Mouse (Mus musculus) liver, embryonic 11.5 days (tissue): ENCODE results near the gene Otud7b. TPM values are rescaled to one million over a fixed set of nuclear protein-coding genes. Genes with fewer than 3 reads are reported as not detected.

Experiments used
- ATAC-seq: fragments of 200-750 bp; cut with Nextera tagmentation; replicated peaks from 2 replicates; pipeline ENCODE4 v1.8.0; 2017; ENCODE audit warnings: moderate number of reproducible peaks, mild to moderate bottlenecking, moderate TSS enrichment, moderate library complexity; ENCODE audit not compliant: low FRiP score
- DNase-seq: peaks from one replicate; pipeline ENCODE4 v3.0.0-alpha.2; 2017; ENCODE audit warnings: low spot score
- H3K27ac ChIP-seq: fragments of 300-500 bp; sonication (generic); 2 replicates; pipeline ENCODE4 v1.5.1; 2014; ENCODE audit warnings: mild to moderate bottlenecking, low read depth, low read length, control low read depth
- H3K27me3 ChIP-seq: fragments of 300-500 bp; sonication (generic); replicated peaks from 2 replicates; pipeline ENCODE4 v1.6.1; 2014; ENCODE audit warnings: low read length, mixed read lengths; ENCODE audit not compliant: control insufficient read depth, insufficient read depth
- H3K36me3 ChIP-seq: fragments of 300-500 bp; sonication (generic); 2 replicates; pipeline ENCODE4 v1.6.1; 2014; ENCODE audit warnings: mild to moderate bottlenecking, low read length, moderate library complexity, mixed read lengths; ENCODE audit not compliant: control insufficient read depth, insufficient read depth
- H3K4me1 ChIP-seq: fragments of 300-500 bp; sonication (generic); replicated peaks from 2 replicates; pipeline ENCODE4 v1.6.1; 2014; ENCODE audit warnings: low read length, mixed read lengths; ENCODE audit not compliant: control insufficient read depth, insufficient read depth
- H3K4me2 ChIP-seq: fragments of 300-500 bp; sonication (generic); 2 replicates; pipeline ENCODE4 v1.6.1; 2014; ENCODE audit warnings: mild to moderate bottlenecking, control low read depth, moderate library complexity
- H3K4me3 ChIP-seq: fragments of 300-500 bp; sonication (generic); 2 replicates; pipeline ENCODE4 v1.5.1; 2014; ENCODE audit warnings: low read depth, low read length, control low read depth
- H3K9ac ChIP-seq: fragments of 300-500 bp; sonication (generic); 2 replicates; pipeline ENCODE4 v1.6.1; 2014; ENCODE audit warnings: low read depth, low read length, control low read depth
- H3K9me3 ChIP-seq: fragments of 300-500 bp; sonication (generic); 2 replicates; pipeline ENCODE4 v1.6.1; 2016; ENCODE audit warnings: low read length, inconsistent platforms, mixed read lengths; ENCODE audit not compliant: control insufficient read depth
- WGBS: fragments of 180-500 bp; shearing (Covaris S2); extraction: QIAGEN DNeasy Blood & Tissue Kit; methylation state at CpG from one replicate; pipeline ENCODE4 v1.1.7; 2014; 5-methylcytosine and 5-hydroxymethylcytosine counted together
- polyA plus RNA-seq: library from polyadenylated mRNA; unstranded; fragments of >200 nt; fragmentation: Nextera tagmentation; extraction: Ambion mirVana; gene quantifications from 2 replicates; pipeline ENCODE4 v1.2.1, GENCODE M21; 2014

Gene Otud7b
- polyA plus RNA-seq, 1 experiment from 2014 or later: 7.1 TPM

DNA sequence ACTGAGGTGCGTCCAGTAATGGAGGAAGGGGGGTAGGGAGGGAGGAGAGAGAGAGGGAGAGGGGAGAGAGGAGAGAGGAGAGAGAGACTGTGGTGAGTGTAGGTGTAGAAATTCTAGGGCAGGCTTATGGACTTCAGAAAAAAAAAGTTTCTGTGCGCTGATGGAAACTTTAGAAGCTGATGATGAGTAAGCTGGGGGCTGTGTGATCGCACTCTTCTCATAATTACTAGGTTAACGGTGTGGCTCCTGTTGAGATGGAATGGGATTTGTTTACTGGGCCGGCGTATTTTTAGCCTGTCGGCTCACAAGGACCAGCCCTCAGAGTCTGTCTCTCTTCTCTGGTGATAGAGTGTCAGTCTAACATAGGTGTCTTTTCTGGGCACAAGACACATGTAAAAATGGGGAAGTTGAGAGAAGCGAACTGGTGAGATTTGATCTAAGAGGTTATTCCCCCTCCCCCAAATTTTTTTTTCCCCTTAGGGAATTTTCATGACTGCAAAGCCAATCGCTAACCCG, 963 bp downstream of the Otud7b start:
- H3K36me3 ChIP-seq: peaks cover 4% of the 10 kb centered on the region; the same call in 1 of the 2 replicates
- peak overlapping the region; percentile 95 for H3K9ac ChIP-seq
- H3K4me3 ChIP-seq: peak overlapping the region; percentile 90
- DNase-seq (peak; percentile 39), ATAC-seq (peak; percentile 42)
- H3K4me1 ChIP-seq: peaks cover 13% of the 10 kb centered on the region
- peak overlapping the region; percentile 95 for H3K4me2 ChIP-seq
- peak overlapping the region; percentile 89 for H3K27ac ChIP-seq
- no peaks in the 10 kb centered on the region for H3K27me3 ChIP-seq
- no peaks in the 10 kb centered on the region for H3K9me3 ChIP-seq
- WGBS: 8% methylated on average over 10 of the region's 10 CpGs

DNA sequence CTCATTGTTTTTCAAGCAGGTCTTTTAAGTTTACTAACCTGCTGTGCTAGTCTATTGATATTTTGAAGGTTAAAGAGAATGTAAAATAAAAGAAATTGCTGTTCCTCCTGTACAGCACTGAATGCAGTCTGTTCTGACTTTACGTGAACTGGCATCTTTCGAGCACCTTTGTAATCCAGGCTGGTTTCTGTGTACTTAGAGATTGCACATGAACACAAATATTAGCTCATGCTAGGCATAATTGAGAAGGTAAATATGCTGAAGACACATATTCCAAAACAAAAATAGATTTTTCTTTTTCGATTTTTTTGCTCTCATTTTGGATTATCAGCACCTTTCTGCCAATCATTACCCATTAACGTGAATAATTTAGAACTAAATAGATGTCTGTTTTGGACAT, 1.8 kb downstream of the Otud7b start:
- H3K36me3 ChIP-seq: peaks cover 4% of the 10 kb centered on the region; the same call in 1 of the 2 replicates
- no peak overlapping the region for H3K27ac ChIP-seq
- H3K4me2 ChIP-seq: peak overlapping the region; percentile 16; the same call in 1 of the 2 replicates
- H3K9me3 ChIP-seq: no peaks in the 10 kb centered on the region
- no peak for ATAC-seq
- H3K4me3 ChIP-seq: no peak overlapping the region
- no peaks in the 10 kb centered on the region for H3K27me3 ChIP-seq
- 83% methylated on average over 4 of the region's 4 CpGs for WGBS
- H3K4me1 ChIP-seq: peaks cover 13% of the 10 kb centered on the region
- no peak for DNase-seq
- H3K9ac ChIP-seq: no peak overlapping the region

DNA sequence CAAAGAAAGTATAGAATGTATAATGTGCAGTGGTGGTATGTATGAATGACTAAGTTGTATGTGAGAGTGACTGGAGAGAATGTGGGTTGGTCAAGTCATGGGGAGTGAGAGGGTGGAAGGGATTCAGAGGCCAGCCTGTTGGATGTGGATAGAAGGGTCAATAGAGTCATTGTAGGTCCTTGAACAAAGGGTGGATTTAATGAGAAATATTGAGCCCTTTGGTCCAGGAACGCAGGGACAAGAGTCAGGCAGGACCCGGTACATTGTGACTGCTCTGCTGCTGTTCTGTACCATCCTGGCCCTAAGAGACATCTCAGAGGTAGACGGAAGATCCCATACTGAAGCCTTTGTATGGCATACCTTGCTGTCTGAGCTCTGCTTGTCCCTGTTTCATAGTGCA, 4.0 kb downstream of the Otud7b start:
- peaks cover 9% of the 10 kb centered on the region for H3K4me1 ChIP-seq
- H3K4me3 ChIP-seq: no peak overlapping the region
- H3K4me2 ChIP-seq: no peak overlapping the region
- no peak overlapping the region for H3K27ac ChIP-seq
- H3K9ac ChIP-seq: no peak overlapping the region
- ATAC-seq: no peak
- H3K36me3 ChIP-seq: peaks cover 4% of the 10 kb centered on the region; the same call in 1 of the 2 replicates
- 92% methylated on average over 3 of the region's 3 CpGs for WGBS
- DNase-seq: no peak
- no peaks in the 10 kb centered on the region for H3K27me3 ChIP-seq
- no peaks in the 10 kb centered on the region for H3K9me3 ChIP-seq

DNA sequence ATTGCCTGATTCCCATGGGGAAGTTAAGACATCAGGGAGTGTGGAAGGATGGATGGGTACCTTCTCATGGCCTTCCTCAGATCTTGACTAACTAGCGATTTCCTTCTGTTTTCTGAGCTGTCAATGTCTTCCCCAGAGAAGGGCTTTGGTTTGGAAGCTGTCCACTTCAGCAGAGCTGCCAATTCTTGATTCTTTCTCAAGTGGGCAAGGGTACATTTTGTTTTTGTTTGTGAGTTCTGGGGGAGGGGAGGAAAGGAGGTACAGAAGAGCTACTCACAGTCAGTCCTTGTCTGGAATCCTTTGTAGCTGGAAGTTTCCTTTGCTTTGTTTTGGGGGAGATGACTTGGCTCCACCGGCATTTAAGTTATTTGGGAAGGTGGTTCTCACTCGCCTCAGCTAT, 8.9 kb downstream of the Otud7b start:
- 65% methylated on average over 3 of the region's 3 CpGs for WGBS
- no peak for ATAC-seq

DNA sequence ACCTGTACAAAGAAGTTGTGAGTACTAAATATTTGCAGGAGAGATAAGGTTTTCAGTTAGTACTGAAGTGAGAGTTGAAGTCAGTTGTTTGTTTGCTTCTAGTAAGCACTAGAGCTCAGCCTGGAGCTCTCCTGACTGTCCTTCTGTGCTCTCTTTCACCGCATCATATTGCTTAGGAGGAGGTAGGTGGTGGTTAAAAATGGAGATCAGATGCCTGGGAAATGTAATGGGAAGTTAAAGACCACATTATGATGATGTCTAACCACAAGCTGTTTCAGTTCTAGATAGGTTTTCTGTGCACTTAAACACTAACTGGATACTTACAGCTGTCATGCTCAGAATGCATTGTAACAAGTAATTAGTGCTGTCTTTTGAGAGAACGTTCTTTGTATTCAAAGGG, 13.8 kb downstream of the Otud7b start:
- H3K4me2 ChIP-seq: no peak overlapping the region
- H3K9me3 ChIP-seq: no peaks in the 10 kb centered on the region
- H3K27me3 ChIP-seq: no peaks in the 10 kb centered on the region
- WGBS: 71% methylated on average over 2 of the region's 2 CpGs
- no peaks in the 10 kb centered on the region for H3K36me3 ChIP-seq
- ATAC-seq (no peak), DNase-seq (no peak)
- no peak overlapping the region for H3K4me3 ChIP-seq
- H3K27ac ChIP-seq: no peak overlapping the region
- H3K9ac ChIP-seq: no peak overlapping the region
- H3K4me1 ChIP-seq: peaks cover 4% of the 10 kb centered on the region; the same call in 1 of the 2 replicates

More for the DNA sequence above, 8.9 kb downstream of the Otud7b start:
- H3K9ac ChIP-seq: no peak overlapping the region
- DNase-seq: no peak
- peaks cover 4% of the 10 kb centered on the region; the same call in 1 of the 2 replicates for H3K4me1 ChIP-seq
- peaks cover 4% of the 10 kb centered on the region; the same call in 1 of the 2 replicates for H3K36me3 ChIP-seq
- H3K27me3 ChIP-seq: no peaks in the 10 kb centered on the region
- no peaks in the 10 kb centered on the region for H3K9me3 ChIP-seq
- H3K4me2 ChIP-seq: no peak overlapping the region
- H3K4me3 ChIP-seq: no peak overlapping the region
- no peak overlapping the region for H3K27ac ChIP-seq

DNA sequence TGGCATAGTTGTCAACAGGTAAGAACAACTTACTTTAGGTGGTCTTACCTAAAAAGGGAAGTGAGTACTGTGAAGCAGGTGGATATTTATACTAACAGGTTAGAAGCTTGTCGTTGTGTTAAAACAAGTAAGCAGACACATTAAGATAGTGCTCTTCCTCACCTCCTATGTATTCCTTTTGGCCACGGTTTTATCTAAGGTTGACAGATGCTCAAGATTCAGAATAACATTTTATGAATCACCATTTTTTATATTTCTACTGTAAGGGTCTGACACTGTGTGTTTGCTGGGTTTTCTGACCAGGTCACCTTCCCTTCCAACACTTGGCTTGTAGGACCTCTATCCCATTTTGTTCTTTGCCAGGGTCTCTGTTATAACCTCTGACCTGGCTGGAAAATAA, 14.4 kb downstream of the Otud7b start:
- DNase-seq (no peak), ATAC-seq (no peak)
- Histone ChIP-seq H3K27me3 (no peaks in the 10 kb centered on the region), H3K4me2 (no peak overlapping the region), H3K9ac (no peak overlapping the region), H3K27ac (no peak overlapping the region), H3K9me3 (no peaks in the 10 kb centered on the region), H3K4me3 (no peak overlapping the region), H3K4me1 (peaks cover 4% of the 10 kb centered on the region; the same call in 1 of the 2 replicates), H3K36me3 (no peaks in the 10 kb centered on the region)
- 79% methylated on average over 2 of the region's 2 CpGs for WGBS

DNA sequence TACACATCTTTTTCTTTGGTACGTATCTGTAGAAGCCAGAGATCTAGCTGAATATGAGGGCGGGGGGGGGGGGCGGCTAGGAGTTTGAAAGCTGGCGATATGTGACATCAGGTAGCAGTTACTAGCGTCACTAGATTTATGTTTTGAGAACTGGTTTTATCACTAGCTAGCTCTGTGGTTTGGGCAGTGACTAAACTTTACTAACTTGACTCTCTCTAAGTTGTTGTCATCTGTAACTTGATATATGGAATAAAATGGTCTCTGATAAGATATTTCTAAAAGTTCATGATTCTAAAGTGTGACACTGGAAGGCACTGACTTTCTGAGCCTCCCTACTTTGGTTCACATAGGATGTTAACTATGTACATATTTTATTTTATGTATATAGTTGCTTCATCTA, 19.9 kb downstream of the Otud7b start:
- no peaks in the 10 kb centered on the region for H3K27me3 ChIP-seq
- H3K27ac ChIP-seq: no peak overlapping the region
- no peak overlapping the region for H3K4me2 ChIP-seq
- H3K9ac ChIP-seq: no peak overlapping the region
- no peaks in the 10 kb centered on the region for H3K36me3 ChIP-seq
- DNase-seq (no peak), ATAC-seq (no peak)
- H3K9me3 ChIP-seq: no peaks in the 10 kb centered on the region
- no peak overlapping the region for H3K4me3 ChIP-seq
- no peaks in the 10 kb centered on the region for H3K4me1 ChIP-seq
- 88% methylated on average over 5 of the region's 5 CpGs for WGBS

DNA sequence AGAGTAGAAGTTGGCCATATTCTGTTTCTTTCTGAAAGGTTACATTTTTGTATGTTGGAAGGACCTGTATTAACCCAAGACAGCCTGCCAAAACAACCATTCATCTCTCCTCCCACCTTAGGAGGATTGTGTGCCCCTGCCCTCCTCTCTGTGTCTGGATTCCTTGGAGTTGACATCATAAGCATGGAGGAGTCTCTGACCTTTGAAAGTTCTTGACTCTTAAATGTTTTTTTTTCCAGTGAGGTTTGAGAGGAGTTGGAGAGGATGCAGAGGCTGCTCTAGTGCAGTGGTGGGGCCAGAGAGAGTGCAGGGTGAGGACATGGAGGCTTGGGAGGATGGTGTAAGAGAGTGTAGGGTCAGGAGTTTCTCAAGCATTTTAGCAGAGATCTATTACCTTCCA, 23.8 kb downstream of the Otud7b start:
- Histone ChIP-seq H3K4me2 (no peak overlapping the region), H3K27me3 (no peaks in the 10 kb centered on the region), H3K4me3 (no peak overlapping the region), H3K4me1 (0 out of 2 replicates have a peak, but pooled peaks cover 4% of the 10 kb centered on the region), H3K27ac (no peak overlapping the region), H3K36me3 (no peaks in the 10 kb centered on the region), H3K9me3 (no peaks in the 10 kb centered on the region), H3K9ac (no peak overlapping the region)
- DNase-seq: no peak
- no peak for ATAC-seq

DNA sequence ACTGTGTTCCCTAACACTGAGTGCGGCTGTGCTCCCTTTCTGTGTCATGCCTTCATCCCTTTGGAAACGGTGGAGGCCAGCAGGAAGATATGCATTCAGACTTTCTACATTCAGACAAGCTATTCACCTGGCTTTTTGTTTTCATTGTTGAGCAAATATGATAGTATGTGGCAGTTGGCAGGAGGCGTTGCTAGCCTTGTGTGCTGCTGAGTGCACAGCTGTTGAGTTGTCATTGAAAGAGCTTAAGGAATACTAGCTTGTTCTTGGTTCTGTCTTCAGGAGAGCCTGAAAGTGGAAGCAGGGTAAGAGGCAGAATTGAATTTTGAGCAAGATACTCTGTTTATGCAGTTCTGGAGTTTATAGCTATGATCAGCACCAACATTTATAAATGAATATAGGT, 28.2 kb downstream of the Otud7b start:
- Histone ChIP-seq H3K9ac (no peak overlapping the region), H3K4me2 (no peak overlapping the region), H3K27me3 (no peaks in the 10 kb centered on the region), H3K9me3 (no peaks in the 10 kb centered on the region), H3K27ac (no peak overlapping the region), H3K36me3 (no peaks in the 10 kb centered on the region), H3K4me1 (0 out of 2 replicates have a peak, but pooled peaks cover 4% of the 10 kb centered on the region), H3K4me3 (no peak overlapping the region)
- ATAC-seq: no peak
- 85% methylated on average over 3 of the region's 3 CpGs for WGBS
- DNase-seq: no peak
